Mouse (Mus musculus) urinary bladder, postnatal 25 days (tissue): ENCODE results near the gene Tns3.
A peak's percentile ranks its signal among the peaks of the same experiment; 100 is the strongest.

Source experiments
- DNase-seq: peaks from one replicate; pipeline ENCODE4 v3.0.0; 2022; ENCODE audit warnings: low spot score

Tns3 gene

GRCm38 (mm10) chr11:8479313-8479712 lies 185.0 kb downstream of the Tns3 start:
- no peak for DNase-seq

- DNase-seq: no peak
Measured at GRCm38 (mm10) chr11:8473616-8474015, 190.7 kb downstream of the Tns3 start.

GRCm38 (mm10) chr11:8472439-8472838 lies 191.9 kb downstream of the Tns3 start:
- DNase-seq: no peak

- no peak for DNase-seq
Measured at GRCm38 (mm10) chr11:8471535-8471934, 192.8 kb downstream of the Tns3 start.

- DNase-seq: no peak
Measured at GRCm38 (mm10) chr11:8469537-8469936, 194.8 kb downstream of the Tns3 start.

- DNase-seq: peak; percentile 56
Measured at GRCm38 (mm10) chr11:8468161-8469091, 195.9 kb downstream of the Tns3 start.

GRCm38 (mm10) chr11:8467403-8468160 lies 196.8 kb downstream of the Tns3 start:
- DNase-seq: no peak

GRCm38 (mm10) chr11:8463866-8464265 lies 200.5 kb downstream of the Tns3 start:
- no peak for DNase-seq

GRCm38 (mm10) chr11:8462827-8463405 lies 201.4 kb downstream of the Tns3 start:
- DNase-seq: no peak

- no peak for DNase-seq
Measured at GRCm38 (mm10) chr11:8460835-8461234, 203.5 kb downstream of the Tns3 start.

- DNase-seq: no peak
Measured at GRCm38 (mm10) chr11:8457951-8458350, 206.4 kb downstream of the Tns3 start.

- no peak for DNase-seq
Measured at GRCm38 (mm10) chr11:8456586-8457285, 207.6 kb downstream of the Tns3 start.

GRCm38 (mm10) chr11:8455650-8456049 lies 208.7 kb downstream of the Tns3 start:
- DNase-seq: no peak

- no peak for DNase-seq
Measured at GRCm38 (mm10) chr11:8453252-8453651, 211.1 kb downstream of the Tns3 start.

- no peak for DNase-seq
Measured at GRCm38 (mm10) chr11:8451597-8452201, 212.6 kb downstream of the Tns3 start.

GRCm38 (mm10) chr11:8450540-8450939 lies 213.8 kb downstream of the Tns3 start:
- no peak for DNase-seq

- DNase-seq: peak; percentile 59
Measured at GRCm38 (mm10) chr11:8445915-8446356, 218.4 kb downstream of the Tns3 start.

GRCm38 (mm10) chr11:8444759-8445422 lies 219.4 kb downstream of the Tns3 start:
- no peak for DNase-seq

- DNase-seq: no peak
Measured at GRCm38 (mm10) chr11:8443539-8444292, 220.6 kb downstream of the Tns3 start.

- no peak for DNase-seq
Measured at GRCm38 (mm10) chr11:8440706-8441105, 223.6 kb downstream of the Tns3 start.
